Mouse (Mus musculus) cerebellum, adult 11-12 months (tissue): ENCODE results near the gene Cyp2ab1.

Source experiments
- DNase-seq: peaks from one replicate; pipeline ENCODE4 v3.0.0; 2022

Gene Cyp2ab1

GRCm38 (mm10) chr16:20265089-20265488 lies 60.1 kb downstream of the Cyp2ab1 start:
- no peak for DNase-seq
